Mouse (Mus musculus) lung, embryonic 16.5 days (tissue): ENCODE data around the gene Hist1h3c. TPM values are rescaled to one million over a fixed set of nuclear protein-coding genes. Genes with fewer than 3 reads are reported as not detected.
"Not testable (repeated sequence)": the region's sequence is repeated elsewhere in the genome, so short reads cannot be mapped to it uniquely, and the experiment has no call there.

ENCODE experiments used
- ATAC-seq: fragments of 200-750 bp; cut with Nextera tagmentation; 2 replicates; pipeline ENCODE4 v1.8.0; 2017; ENCODE audit warnings: low read depth, mild to moderate bottlenecking, moderate library complexity
- H3K27ac ChIP-seq: fragments of 300-500 bp; sonication (generic); 2 replicates; pipeline ENCODE4 v1.5.1; 2014; ENCODE audit warnings: mild to moderate bottlenecking, control low read depth, low read length
- H3K27me3 ChIP-seq: fragments of 300-500 bp; sonication (generic); 2 replicates; pipeline ENCODE4 v1.6.1; 2014; ENCODE audit warnings: low read depth, low read length, mixed read lengths; ENCODE audit not compliant: control insufficient read depth, insufficient read depth
- H3K36me3 ChIP-seq: fragments of 300-500 bp; sonication (generic); 2 replicates; pipeline ENCODE4 v1.6.1; 2014; ENCODE audit warnings: low read length; ENCODE audit not compliant: control insufficient read depth, insufficient read depth
- H3K4me1 ChIP-seq: fragments of 300-500 bp; sonication (generic); replicated peaks from 2 replicates; pipeline ENCODE4 v1.6.1; 2014; ENCODE audit warnings: low read length, mixed read lengths; ENCODE audit not compliant: control insufficient read depth, insufficient read depth
- H3K4me2 ChIP-seq: fragments of 300-500 bp; sonication (generic); 2 replicates; pipeline ENCODE4 v1.6.1; 2014; ENCODE audit warnings: low read depth, low read length, control low read depth
- H3K4me3 ChIP-seq: fragments of 300-500 bp; sonication (generic); 2 replicates; pipeline ENCODE4 v1.5.1; 2014; ENCODE audit warnings: mild to moderate bottlenecking, low read length, control low read depth
- H3K9ac ChIP-seq: fragments of 300-500 bp; sonication (generic); 2 replicates; pipeline ENCODE4 v1.6.1; 2014; ENCODE audit warnings: low read length, control low read depth
- H3K9me3 ChIP-seq: fragments of 300-500 bp; sonication (generic); 2 replicates; pipeline ENCODE4 v1.6.1; 2016; ENCODE audit warnings: low read length; ENCODE audit not compliant: control insufficient read depth
- WGBS: fragments of 180-500 bp; shearing (Covaris S2); extraction: QIAGEN DNeasy Blood & Tissue Kit; methylation state at CpG from one replicate; pipeline ENCODE4 v1.1.7; 2014; 5-methylcytosine and 5-hydroxymethylcytosine counted together
- polyA plus RNA-seq: library from polyadenylated mRNA; unstranded; fragments of >200 nt; fragmentation: Nextera tagmentation; extraction: Ambion mirVana; gene quantifications from 2 replicates; pipeline ENCODE4 v1.2.1, GENCODE M21; 2015

The Hist1h3c gene
- polyA plus RNA-seq, 1 experiment from 2014 or later: 9.7 TPM

GRCm38 (mm10) chr13:23730479-23730878 lies 14.9 kb downstream of the Hist1h3c start:
- Histone ChIP-seq H3K4me2 (no peak overlapping the region), H3K36me3 (no peaks in the 10 kb centered on the region), H3K27me3 (no peaks in the 10 kb centered on the region), H3K9ac (no peak overlapping the region), H3K4me3 (no peak overlapping the region), H3K27ac (no peak overlapping the region), H3K4me1 (no peaks in the 10 kb centered on the region), H3K9me3 (no peaks in the 10 kb centered on the region)
- peak; percentile 55; the same call in 1 of the 2 replicates for ATAC-seq
- WGBS: 20% methylated on average over 8 of the region's 8 CpGs

DNA sequence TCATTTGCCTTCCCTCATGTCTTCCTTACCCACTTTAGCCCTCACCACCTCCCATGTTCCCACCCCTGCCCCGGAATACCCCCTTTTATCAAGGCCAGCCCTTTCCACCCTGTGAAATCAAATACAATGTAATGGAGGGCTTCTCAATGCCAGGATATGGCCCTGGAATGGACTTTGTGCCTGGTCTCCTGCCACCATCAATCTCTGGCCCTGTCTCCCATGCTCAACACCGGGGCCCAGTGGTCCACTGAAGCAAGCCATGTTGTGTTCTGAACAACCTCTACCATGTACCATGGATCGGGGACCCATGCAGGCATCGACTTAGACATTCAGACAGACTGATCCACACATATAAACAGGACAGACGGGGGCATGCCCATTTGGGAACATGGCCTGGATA lies 15.7 kb downstream of the Hist1h3c start:
- Histone ChIP-seq H3K9me3 (no peaks in the 10 kb centered on the region), H3K27me3 (no peaks in the 10 kb centered on the region), H3K4me1 (no peaks in the 10 kb centered on the region), H3K9ac (no peak overlapping the region), H3K4me2 (no peak overlapping the region), H3K36me3 (no peaks in the 10 kb centered on the region), H3K27ac (no peak overlapping the region), H3K4me3 (no peak overlapping the region)
- ATAC-seq: no peak
- 94% methylated on average over 5 of the region's 5 CpGs for WGBS

DNA sequence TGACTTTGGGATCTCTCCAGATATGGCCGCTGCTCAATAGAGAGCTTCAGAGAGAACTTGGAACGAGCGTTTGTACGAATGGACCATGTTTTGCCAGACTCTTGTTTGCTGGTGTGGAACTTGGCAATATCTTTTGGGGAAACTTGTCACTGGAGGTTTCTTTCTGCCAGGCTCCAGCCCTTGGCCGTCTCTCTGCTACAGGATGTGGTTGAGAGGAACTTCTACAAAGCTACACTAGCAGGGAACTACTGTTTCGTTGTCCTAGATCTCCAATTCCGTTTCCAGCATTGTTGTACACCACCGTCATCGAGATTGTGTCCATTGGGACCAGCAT lies 16.2 kb downstream of the Hist1h3c start:
- Histone ChIP-seq H3K9ac (no peak overlapping the region), H3K4me3 (no peak overlapping the region), H3K4me1 (no peaks in the 10 kb centered on the region), H3K27ac (no peak overlapping the region), H3K36me3 (no peaks in the 10 kb centered on the region), H3K4me2 (no peak overlapping the region), H3K9me3 (no peaks in the 10 kb centered on the region), H3K27me3 (no peaks in the 10 kb centered on the region)
- WGBS: 83% methylated on average over 9 of the region's 9 CpGs
- ATAC-seq: no peak

DNA sequence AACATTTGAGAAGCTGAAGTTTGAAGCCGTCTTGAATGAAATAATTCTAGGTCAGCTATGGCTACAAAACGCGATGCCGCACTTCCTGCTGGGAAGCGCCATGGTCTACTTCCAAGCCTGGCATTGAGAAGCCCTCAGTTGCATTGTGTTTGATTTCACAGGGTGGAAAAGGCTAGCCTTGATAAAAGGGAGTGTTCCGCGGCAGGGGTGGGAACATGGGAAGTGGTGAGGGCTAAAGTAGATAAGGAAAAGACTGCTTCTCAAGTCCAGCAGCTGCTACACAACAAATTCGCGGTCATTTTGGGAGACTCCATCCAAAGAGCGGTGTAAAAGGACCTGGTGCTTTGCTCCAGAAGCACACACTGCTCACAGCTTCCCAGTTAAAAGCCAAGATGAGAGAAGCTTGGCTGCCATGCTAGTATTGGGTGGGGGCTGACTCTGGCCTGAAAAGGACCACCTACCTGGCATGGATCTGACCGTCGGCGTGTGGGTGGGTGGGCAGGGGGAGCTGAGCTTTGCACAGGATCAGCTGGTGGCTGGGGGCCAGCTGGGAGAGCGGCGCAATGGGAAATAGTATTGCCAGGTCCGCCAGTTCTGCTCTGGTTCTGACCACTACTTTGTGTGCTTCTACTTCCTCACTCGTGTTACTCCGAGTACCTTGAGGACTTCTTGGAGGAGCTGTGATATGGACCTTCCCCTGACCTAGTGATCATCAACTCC lies 16.8 kb downstream of the Hist1h3c start:
- Histone ChIP-seq H3K27me3 (no peaks in the 10 kb centered on the region), H3K4me1 (no peaks in the 10 kb centered on the region), H3K9me3 (no peaks in the 10 kb centered on the region), H3K9ac (no peak overlapping the region), H3K27ac (no peak overlapping the region), H3K4me3 (no peak overlapping the region), H3K36me3 (no peaks in the 10 kb centered on the region), H3K4me2 (no peak overlapping the region)
- ATAC-seq: no peak
- 85% methylated on average over 18 of the region's 18 CpGs for WGBS

GRCm38 (mm10) chr13:23725213-23725612 lies 20.2 kb downstream of the Hist1h3c start:
- WGBS: no CpG with 5 or more reads among the region's 1 CpGs
- Histone ChIP-seq H3K27me3 (no peaks in the 10 kb centered on the region), H3K36me3 (no peaks in the 10 kb centered on the region), H3K4me3 (no peak overlapping the region), H3K4me2 (no peak overlapping the region), H3K4me1 (no peaks in the 10 kb centered on the region), H3K9me3 (no peaks in the 10 kb centered on the region), H3K27ac (no peak overlapping the region), H3K9ac (no peak overlapping the region)
- no peak for ATAC-seq

GRCm38 (mm10) chr13:23724239-23724638 lies 21.2 kb downstream of the Hist1h3c start:
- H3K4me3 ChIP-seq: no peak overlapping the region
- no peak overlapping the region for H3K9ac ChIP-seq
- no peaks in the 10 kb centered on the region for H3K36me3 ChIP-seq
- 41% methylated on average over 4 of the region's 4 CpGs for WGBS
- H3K4me2 ChIP-seq: no peak overlapping the region
- no peaks in the 10 kb centered on the region for H3K27me3 ChIP-seq
- no peaks in the 10 kb centered on the region for H3K4me1 ChIP-seq
- no peak overlapping the region for H3K27ac ChIP-seq
- H3K9me3 ChIP-seq: no peaks in the 10 kb centered on the region
- ATAC-seq: peak; percentile 70

- not testable (repeated sequence) for H3K27me3 ChIP-seq, H3K4me1 ChIP-seq, H3K27ac ChIP-seq, H3K36me3 ChIP-seq, H3K4me2 ChIP-seq, H3K9ac ChIP-seq, ATAC-seq, H3K9me3 ChIP-seq, H3K4me3 ChIP-seq
- 10% methylated on average over 2 of the region's 2 CpGs for WGBS
Measured at GRCm38 (mm10) chr13:23717593-23718245, 27.7 kb downstream of the Hist1h3c start.

GRCm38 (mm10) chr13:23717176-23717575 lies 28.2 kb downstream of the Hist1h3c start:
- no peak overlapping the region for H3K27ac ChIP-seq
- H3K4me2 ChIP-seq: no peak overlapping the region
- H3K9me3 ChIP-seq: no peaks in the 10 kb centered on the region
- H3K4me1 ChIP-seq: no peaks in the 10 kb centered on the region
- H3K36me3 ChIP-seq: no peaks in the 10 kb centered on the region
- H3K27me3 ChIP-seq: no peaks in the 10 kb centered on the region
- H3K9ac ChIP-seq: no peak overlapping the region
- H3K4me3 ChIP-seq: no peak overlapping the region
- no peak for ATAC-seq
- WGBS: 46% methylated on average over 11 of the region's 11 CpGs

- WGBS: 75% methylated on average over 5 of the region's 5 CpGs
- H3K9ac ChIP-seq: no peak overlapping the region
- H3K4me1 ChIP-seq: no peaks in the 10 kb centered on the region
- no peaks in the 10 kb centered on the region for H3K9me3 ChIP-seq
- no peaks in the 10 kb centered on the region for H3K36me3 ChIP-seq
- H3K4me3 ChIP-seq: no peak overlapping the region
- H3K27ac ChIP-seq: no peak overlapping the region
- no peaks in the 10 kb centered on the region for H3K27me3 ChIP-seq
- no peak overlapping the region for H3K4me2 ChIP-seq
- no peak for ATAC-seq
Measured at GRCm38 (mm10) chr13:23716261-23717042, 28.9 kb downstream of the Hist1h3c start.
